Mouse (Mus musculus): ENCODE data around the gene Fcgr4. TPM values are rescaled to one million over a fixed set of nuclear protein-coding genes. Genes with fewer than 3 reads are reported as not detected.
A peak's percentile ranks its signal among the peaks of the same experiment; 100 is the strongest.
"Not testable (repeated sequence)": the region's sequence is repeated elsewhere in the genome, so short reads cannot be mapped to it uniquely, and the experiment has no call there.

The Fcgr4 gene
- polyA plus RNA-seq, 1 experiment from 2014 or later, result 1.2 TPM

DNA sequence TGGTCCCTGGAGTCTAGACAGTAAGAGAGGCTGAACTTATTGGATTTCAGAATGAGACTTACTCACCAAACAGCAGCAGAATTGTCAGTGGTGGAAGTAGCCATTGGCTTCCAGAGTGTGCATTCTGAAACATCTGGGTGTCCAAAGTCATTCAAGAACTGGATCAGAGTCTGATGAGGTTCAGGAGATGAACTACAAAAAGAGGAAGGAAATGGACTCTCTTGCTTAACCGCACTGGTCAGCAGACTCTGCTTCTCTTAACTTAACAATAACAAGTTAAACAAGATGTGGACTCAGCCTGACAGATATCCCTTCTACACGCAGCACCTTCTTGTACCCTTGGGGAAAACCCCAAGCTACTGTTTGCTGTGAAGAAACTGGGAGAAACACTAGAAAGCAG is 40.5 kb downstream of the Fcgr4 start:
- DNase-seq (ENCODE audit: low spot score), result no peak

DNA sequence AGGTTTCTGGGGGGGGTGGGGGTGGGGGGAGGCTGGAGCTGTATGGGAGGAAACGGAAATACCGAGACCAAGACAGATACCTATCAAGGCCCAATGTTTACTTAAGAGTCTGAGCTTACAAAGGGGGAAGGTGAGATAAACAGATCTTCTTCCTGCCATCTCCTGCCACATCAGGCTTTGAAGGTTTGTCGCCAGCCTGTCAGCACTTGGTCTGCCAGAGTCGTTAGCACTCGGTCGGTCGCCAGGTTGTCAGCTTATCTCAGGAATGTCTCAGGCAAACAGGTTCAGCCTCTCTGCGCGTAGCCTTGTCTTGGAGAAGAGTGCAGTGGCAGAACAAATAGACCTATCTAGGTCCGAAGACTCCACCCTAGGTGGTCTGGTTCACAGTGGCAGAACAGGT is 41.7 kb downstream of the Fcgr4 start:
- peak; percentile 56 for DNase-seq (ENCODE audit: low spot score)
- WGBS, result 22% methylated on average over 10 of the region's 10 CpGs

More for the DNA sequence above, 40.5 kb downstream of the Fcgr4 start:
- Histone ChIP-seq H3K4me3 (ENCODE audit: low read depth, low read length) (no peak overlapping the region), H3K27ac (replicated peaks) (no peak overlapping the region; the same call in 1 of the 2 replicates), H3K4me2 (replicated peaks; ENCODE audit: low read depth) (no peak overlapping the region), H3K9ac (ENCODE audit: low read length) (no peak overlapping the region), H3K9me3 (ENCODE audit: control insufficient read depth, low read length) (no peaks in the 10 kb centered on the region), H3K36me3 (ENCODE audit: control insufficient read depth, insufficient read depth, low read length) (no peaks in the 10 kb centered on the region), H3K4me1 (replicated peaks; ENCODE audit: control insufficient read depth, insufficient read depth) (no peaks in the 10 kb centered on the region), H3K27me3 (ENCODE audit: control insufficient read depth, insufficient read depth, low read length) (peaks cover 3% of the 10 kb centered on the region; the same call in 1 of the 2 replicates)
- TF ChIP-seq EP300 (optimal IDR thresholded peaks at IDR 0.05), result no peak
- TF ChIP-seq CTCF (IDR thresholded peaks at IDR 0.05; ENCODE audit: low read depth), result no peak
- 46% methylated on average over 2 of the region's 2 CpGs for WGBS
- ATAC-seq (ENCODE audit: low FRiP score, low TSS enrichment), result no peak

DNA sequence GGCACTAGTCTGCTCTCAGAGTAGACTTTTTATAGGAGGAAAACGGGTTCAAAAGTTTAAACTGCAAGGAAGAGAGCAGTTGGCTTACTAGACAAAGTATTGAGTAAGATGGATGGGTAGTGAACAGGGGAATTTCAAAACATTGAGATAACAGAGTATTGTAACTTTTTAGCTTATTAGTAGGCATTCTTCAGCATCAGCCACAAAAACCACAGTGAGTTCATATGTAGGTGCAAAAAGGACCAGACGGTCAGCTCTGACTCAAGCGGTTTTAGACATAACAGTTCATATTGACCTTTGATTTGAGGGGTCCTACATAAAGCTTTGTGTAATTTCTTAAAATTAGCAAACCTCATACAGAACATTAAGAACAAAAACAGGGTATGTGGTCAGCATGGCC is 42.8 kb downstream of the Fcgr4 start:
- TF ChIP-seq CTCF (IDR thresholded peaks at IDR 0.05; ENCODE audit: low read depth) (no peak), EP300 (optimal IDR thresholded peaks at IDR 0.05) (no peak)
- Histone ChIP-seq H3K27me3 (ENCODE audit: control insufficient read depth, insufficient read depth, low read length) (peaks cover 8% of the 10 kb centered on the region; the same call in 1 of the 2 replicates), H3K36me3 (ENCODE audit: control insufficient read depth, insufficient read depth, low read length) (no peaks in the 10 kb centered on the region), H3K27ac (replicated peaks) (no peak overlapping the region), H3K4me3 (ENCODE audit: low read depth, low read length) (no peak overlapping the region), H3K4me1 (replicated peaks; ENCODE audit: control insufficient read depth, insufficient read depth) (peaks cover 3% of the 10 kb centered on the region), H3K9me3 (ENCODE audit: control insufficient read depth, low read length) (no peaks in the 10 kb centered on the region), H3K9ac (ENCODE audit: low read length) (no peak overlapping the region), H3K4me2 (replicated peaks; ENCODE audit: low read depth) (no peak overlapping the region)
- no peak for DNase-seq (ENCODE audit: low spot score)
- ATAC-seq (ENCODE audit: low FRiP score, low TSS enrichment), result no peak
- whole genome bisulfite sequencing, result 54% methylated on average over 3 of the region's 3 CpGs

More for the DNA sequence above, 41.7 kb downstream of the Fcgr4 start:
- TF ChIP-seq EP300 (optimal IDR thresholded peaks at IDR 0.05), result no peak
- TF ChIP-seq CTCF (IDR thresholded peaks at IDR 0.05; ENCODE audit: low read depth), result no peak
- no peaks in the 10 kb centered on the region for H3K9me3 ChIP-seq (ENCODE audit: control insufficient read depth, low read length)
- peak overlapping the region; percentile 17; the same call in 1 of the 2 replicates for H3K4me2 ChIP-seq (replicated peaks; ENCODE audit: low read depth)
- ATAC-seq (ENCODE audit: low FRiP score, low TSS enrichment), result no peak
- H3K4me1 ChIP-seq (replicated peaks; ENCODE audit: control insufficient read depth, insufficient read depth), result peaks cover 3% of the 10 kb centered on the region
- H3K9ac ChIP-seq (ENCODE audit: low read length), result no peak overlapping the region
- H3K27ac ChIP-seq (replicated peaks), result 0 out of 2 replicates have a peak overlapping the region, but pooled peaks have one; percentile 24
- peaks cover 6% of the 10 kb centered on the region; the same call in 1 of the 2 replicates for H3K27me3 ChIP-seq (ENCODE audit: control insufficient read depth, insufficient read depth, low read length)
- H3K4me3 ChIP-seq (ENCODE audit: low read depth, low read length), result no peak overlapping the region
- no peaks in the 10 kb centered on the region for H3K36me3 ChIP-seq (ENCODE audit: control insufficient read depth, insufficient read depth, low read length)

DNA sequence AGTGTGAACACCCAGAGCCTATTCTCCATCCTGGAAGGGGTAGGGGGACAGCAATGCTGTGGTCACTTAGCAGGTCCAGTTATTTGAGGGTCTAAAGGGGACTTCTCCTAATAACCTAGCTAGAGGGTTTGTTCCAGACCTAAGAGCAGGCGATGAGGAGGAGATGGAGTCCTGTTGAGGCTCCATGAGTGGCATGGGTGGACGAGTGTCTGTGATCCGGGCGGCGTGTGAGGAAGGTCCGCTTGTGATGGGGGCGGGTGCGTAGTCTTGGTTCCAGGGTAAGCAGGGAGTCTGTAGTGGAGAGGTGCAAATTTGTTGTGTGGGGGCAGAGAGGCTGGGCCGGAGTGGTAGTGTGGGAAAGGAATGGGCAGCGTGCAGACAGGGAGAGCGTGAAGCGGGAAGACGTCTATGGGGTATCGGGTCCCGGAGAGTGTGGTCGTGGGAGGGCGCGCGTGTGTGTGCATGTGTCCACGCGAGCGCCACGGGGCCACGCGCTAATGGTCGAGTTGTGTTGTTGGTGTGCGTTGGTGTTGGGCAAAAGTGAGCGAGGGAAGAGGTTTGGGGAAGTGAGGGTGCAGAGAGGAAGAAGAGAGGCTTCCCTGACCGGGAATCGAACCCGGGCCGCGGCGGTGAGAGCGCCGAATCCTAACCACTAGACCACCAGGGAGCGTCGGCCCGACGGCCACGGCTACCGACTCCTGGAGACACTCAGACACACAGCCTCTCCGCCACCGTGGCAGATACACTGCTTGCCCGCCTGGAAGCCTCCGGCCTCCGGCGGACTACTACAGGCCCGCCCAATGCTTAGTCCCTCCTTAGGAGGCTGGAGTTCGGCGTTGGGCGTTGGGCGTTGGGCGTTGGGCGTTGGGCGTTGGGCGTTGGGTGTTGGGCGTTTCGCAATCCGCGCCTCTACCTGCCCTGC is 45.1 kb downstream of the Fcgr4 start:
- peak; percentile 30 for DNase-seq (ENCODE audit: low spot score)
- peak overlapping the region; percentile 41 for H3K9ac ChIP-seq (ENCODE audit: low read length)
- WGBS, result 8% methylated on average over 37 of the region's 61 CpGs

DNA sequence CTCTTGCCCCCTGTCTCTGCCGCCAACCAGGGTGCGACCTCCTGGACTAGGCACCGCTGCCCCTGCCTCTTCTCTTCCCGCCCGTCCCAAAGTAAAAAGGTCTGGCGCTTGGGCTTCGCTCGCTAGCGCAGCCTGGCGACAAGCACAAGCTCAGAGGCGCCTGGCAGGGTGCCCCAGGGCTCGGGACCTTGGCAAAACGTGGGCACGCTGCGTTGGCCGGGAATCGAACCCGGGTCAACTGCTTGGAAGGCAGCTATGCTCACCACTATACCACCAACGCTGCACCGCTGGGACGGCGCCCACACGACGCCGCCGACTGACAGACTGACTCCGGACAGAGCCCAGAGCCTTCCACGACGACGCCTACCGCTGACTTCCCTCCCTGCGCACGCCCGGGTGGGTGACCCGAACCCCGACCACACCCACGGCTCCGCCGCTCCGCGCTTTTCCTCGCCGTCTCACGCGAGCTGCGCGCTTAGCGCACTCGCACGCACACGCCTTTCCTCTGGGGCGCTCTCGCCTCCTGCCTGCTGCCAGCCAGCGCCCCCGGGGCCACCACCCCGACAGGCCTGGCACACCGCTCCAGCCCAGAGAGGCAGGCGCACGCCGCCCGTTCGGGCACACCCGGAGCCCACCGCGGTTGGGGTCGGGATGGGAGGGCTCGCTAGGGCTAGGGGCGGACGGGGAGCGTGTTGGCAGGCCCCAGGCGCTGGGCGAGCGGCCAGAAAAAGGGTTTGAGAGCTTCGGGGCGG is 45.9 kb downstream of the Fcgr4 start, which contains the start of gene Fcgr3:
Gene Fcgr3, minus strand, starts transcription at position 445 of the 752 bp plus-strand sequence.
- Histone ChIP-seq H3K27me3 (ENCODE audit: control insufficient read depth, insufficient read depth, low read length) (peaks cover 10% of the 10 kb centered on the region; the same call in 1 of the 2 replicates), H3K4me2 (replicated peaks; ENCODE audit: low read depth) (peak within 1 kb of the TSS; percentile 59), H3K4me3 (ENCODE audit: low read depth, low read length) (peak within 1 kb of the TSS; percentile 42), H3K9ac (ENCODE audit: low read length) (peak within 1 kb of the TSS; percentile 41)
- 1% methylated on average over 36 of the region's 75 CpGs for WGBS
- not testable (repeated sequence) for H3K36me3 ChIP-seq (ENCODE audit: control insufficient read depth, insufficient read depth, low read length); H3K4me1 ChIP-seq (replicated peaks; ENCODE audit: control insufficient read depth, insufficient read depth); H3K9me3 ChIP-seq (ENCODE audit: control insufficient read depth, low read length); H3K27ac ChIP-seq (replicated peaks)
- TF ChIP-seq CTCF (IDR thresholded peaks at IDR 0.05; ENCODE audit: low read depth), result peak; percentile 62
- DNase-seq (ENCODE audit: low spot score) (peak; percentile 75), ATAC-seq (ENCODE audit: low FRiP score, low TSS enrichment) (peak; percentile 61)

More for the DNA sequence above, 45.1 kb downstream of the Fcgr4 start:
- H3K4me1 ChIP-seq (replicated peaks; ENCODE audit: control insufficient read depth, insufficient read depth); H3K9me3 ChIP-seq (ENCODE audit: control insufficient read depth, low read length); H3K27me3 ChIP-seq (ENCODE audit: control insufficient read depth, insufficient read depth, low read length); H3K27ac ChIP-seq (replicated peaks); H3K36me3 ChIP-seq (ENCODE audit: control insufficient read depth, insufficient read depth, low read length): not testable (repeated sequence)
- Histone ChIP-seq H3K4me3 (ENCODE audit: low read depth, low read length) (peak overlapping the region; percentile 42), H3K4me2 (replicated peaks; ENCODE audit: low read depth) (peak overlapping the region; percentile 59)
- peak; percentile 78 for ATAC-seq (ENCODE audit: low FRiP score, low TSS enrichment)

DNA sequence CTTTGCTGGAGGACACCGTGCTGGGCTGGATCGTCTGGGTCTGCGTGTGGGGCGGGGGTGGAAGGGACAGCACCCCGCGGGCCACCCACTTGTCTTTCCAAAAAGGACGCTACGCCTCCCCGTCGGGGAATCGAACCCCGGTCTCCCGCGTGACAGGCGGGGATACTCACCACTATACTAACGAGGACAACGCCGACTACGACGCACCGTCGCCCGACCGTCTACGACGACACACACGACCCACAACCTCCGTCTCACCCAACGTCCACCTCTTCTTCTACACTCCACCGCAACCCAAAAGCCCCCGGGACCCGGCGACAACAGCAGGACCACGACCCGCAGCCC is 46.5 kb downstream of the Fcgr4 start:
- under 1% methylated on average over 18 of the region's 35 CpGs for WGBS
- Histone ChIP-seq H3K4me3 (ENCODE audit: low read depth, low read length) (peak overlapping the region; percentile 42; the same call in 1 of the 2 replicates), H3K27me3 (ENCODE audit: control insufficient read depth, insufficient read depth, low read length) (peaks cover 11% of the 10 kb centered on the region; the same call in 1 of the 2 replicates), H3K4me2 (replicated peaks; ENCODE audit: low read depth) (0 out of 2 replicates have a peak overlapping the region, but pooled peaks have one; percentile 33)
- not testable (repeated sequence) for H3K27ac ChIP-seq (replicated peaks); H3K9ac ChIP-seq (ENCODE audit: low read length); DNase-seq (ENCODE audit: low spot score); H3K36me3 ChIP-seq (ENCODE audit: control insufficient read depth, insufficient read depth, low read length); H3K9me3 ChIP-seq (ENCODE audit: control insufficient read depth, low read length); H3K4me1 ChIP-seq (replicated peaks; ENCODE audit: control insufficient read depth, insufficient read depth)
- peak; percentile 45 for ATAC-seq (ENCODE audit: low FRiP score, low TSS enrichment)

DNA sequence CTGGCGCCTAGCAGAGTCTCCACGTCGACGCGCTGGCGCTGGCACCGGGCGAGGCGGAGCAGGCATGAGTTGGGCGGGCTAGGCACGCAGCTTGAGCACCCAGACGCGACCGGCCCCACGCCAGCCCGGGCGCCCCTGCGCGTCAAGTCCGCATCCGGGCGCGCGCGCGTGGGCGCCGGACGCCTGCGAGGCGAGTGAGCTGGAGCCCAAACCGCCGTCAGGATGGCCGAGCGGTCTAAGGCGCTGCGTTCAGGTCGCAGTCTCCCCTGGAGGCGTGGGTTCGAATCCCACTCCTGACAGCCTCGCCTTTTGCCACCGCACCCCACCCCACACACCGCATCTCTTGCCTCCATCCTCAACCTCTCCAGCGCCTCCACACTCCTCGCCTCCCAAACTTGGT is 47.0 kb downstream of the Fcgr4 start:
- H3K27ac ChIP-seq (replicated peaks); H3K36me3 ChIP-seq (ENCODE audit: control insufficient read depth, insufficient read depth, low read length); H3K4me1 ChIP-seq (replicated peaks; ENCODE audit: control insufficient read depth, insufficient read depth); DNase-seq (ENCODE audit: low spot score); H3K9ac ChIP-seq (ENCODE audit: low read length); H3K9me3 ChIP-seq (ENCODE audit: control insufficient read depth, low read length): not testable (repeated sequence)
- Histone ChIP-seq H3K4me3 (ENCODE audit: low read depth, low read length) (0 out of 2 replicates have a peak overlapping the region, but pooled peaks have one; percentile 18), H3K4me2 (replicated peaks; ENCODE audit: low read depth) (peak overlapping the region; percentile 34; the same call in 1 of the 2 replicates), H3K27me3 (ENCODE audit: control insufficient read depth, insufficient read depth, low read length) (peaks cover 11% of the 10 kb centered on the region; the same call in 1 of the 2 replicates)
- peak; percentile 21 for ATAC-seq (ENCODE audit: low FRiP score, low TSS enrichment)
- WGBS, result 6% methylated on average over 25 of the region's 45 CpGs

DNA sequence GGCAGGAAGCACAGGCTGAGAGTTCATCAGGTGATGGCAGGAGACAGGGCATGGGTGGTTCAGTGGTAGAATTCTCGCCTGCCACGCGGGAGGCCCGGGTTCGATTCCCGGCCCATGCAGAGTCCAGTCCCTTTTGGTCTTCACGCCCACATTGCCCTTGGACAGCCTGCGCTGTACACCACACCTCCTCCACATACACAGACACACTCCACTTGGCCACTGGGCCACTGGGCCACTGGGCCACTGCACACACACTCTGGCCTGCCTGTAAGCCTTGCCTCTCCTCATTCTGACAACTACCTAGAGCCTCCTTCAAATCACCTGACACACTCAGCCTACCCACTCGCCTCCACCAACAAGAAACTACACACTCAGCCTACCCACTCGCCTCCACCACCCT is 47.9 kb downstream of the Fcgr4 start:
- DNase-seq (ENCODE audit: low spot score), result not testable (repeated sequence)

More for the DNA sequence above, 47.9 kb downstream of the Fcgr4 start:
- 44% methylated on average over 2 of the region's 10 CpGs for WGBS
- not testable (repeated sequence) for H3K27ac ChIP-seq (replicated peaks); H3K9ac ChIP-seq (ENCODE audit: low read length); H3K4me1 ChIP-seq (replicated peaks; ENCODE audit: control insufficient read depth, insufficient read depth); H3K4me3 ChIP-seq (ENCODE audit: low read depth, low read length); H3K36me3 ChIP-seq (ENCODE audit: control insufficient read depth, insufficient read depth, low read length); H3K4me2 ChIP-seq (replicated peaks; ENCODE audit: low read depth); H3K9me3 ChIP-seq (ENCODE audit: control insufficient read depth, low read length)
- ATAC-seq (ENCODE audit: low FRiP score, low TSS enrichment), result peak; percentile 14
- H3K27me3 ChIP-seq (ENCODE audit: control insufficient read depth, insufficient read depth, low read length), result peaks cover 11% of the 10 kb centered on the region; the same call in 1 of the 2 replicates
